Mouse (Mus musculus) frontal cortex, postnatal 36 days (tissue): ENCODE measurements around the gene Lhfp.

Experiments used
- DNase-seq, 2 experiments: peaks; one replicate each; pipeline ENCODE4 v3.0.0; 2022; ENCODE audit warnings: low spot score in 2 of 2

Lhfp gene

DNA sequence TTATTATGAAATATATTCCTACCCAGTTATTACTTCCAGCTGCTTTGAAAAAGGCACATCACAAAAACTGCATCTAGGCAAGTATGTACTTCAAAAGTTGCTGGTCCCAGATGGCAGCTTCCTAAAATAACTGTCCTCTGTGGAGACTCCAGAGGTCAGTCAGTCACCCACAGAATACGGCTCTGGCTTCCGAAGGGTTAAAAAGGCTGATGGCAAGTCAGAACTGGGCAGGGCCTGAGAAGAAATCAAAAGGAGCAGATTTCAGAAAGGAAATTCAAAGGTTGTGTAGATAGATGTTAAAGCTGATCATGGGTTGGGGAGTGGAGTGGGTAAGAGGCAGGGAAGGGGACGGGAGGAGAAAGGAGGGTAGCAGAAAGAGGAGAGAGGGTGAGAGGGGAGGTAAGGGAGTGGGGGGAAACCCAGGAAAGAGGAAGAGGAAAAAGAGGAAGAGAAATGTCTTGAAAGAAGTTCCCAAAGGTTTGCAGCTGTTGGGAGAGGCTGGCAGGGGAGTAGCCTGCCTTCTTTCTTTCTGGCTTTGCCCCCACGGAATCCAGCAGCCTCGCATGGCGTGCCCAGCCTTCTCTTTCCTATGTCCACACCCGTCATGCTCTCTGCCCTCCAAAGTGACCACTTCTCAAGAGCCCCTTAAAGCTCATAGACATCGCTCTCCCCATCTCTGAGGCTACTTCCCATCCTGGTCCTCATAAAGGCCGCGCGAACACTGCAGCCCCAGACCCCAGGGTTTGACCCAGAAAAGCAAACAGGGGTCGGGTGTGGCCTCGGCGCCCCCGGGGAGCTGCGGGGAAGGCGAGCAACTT is 526 bp upstream of the Lhfp start:
- DNase-seq: no peak

DNA sequence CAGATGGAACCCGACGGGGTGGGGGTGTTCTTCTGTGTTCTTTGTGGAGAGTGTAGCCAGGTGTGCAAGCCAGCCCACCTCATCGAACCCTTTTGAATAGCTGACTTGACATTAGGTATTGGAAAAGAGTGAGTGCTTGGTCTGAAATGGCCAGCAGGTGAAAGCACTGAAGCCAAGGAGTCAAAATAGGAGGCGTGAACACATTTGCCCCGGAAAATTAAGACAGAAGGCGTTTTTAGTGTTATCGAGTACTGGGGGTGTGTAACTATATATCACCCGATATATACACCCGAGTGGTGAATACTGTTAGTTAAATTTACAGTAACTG is 876 bp downstream of the Lhfp start:
- DNase-seq: no peak

- DNase-seq: no peak
Observed at GRCm38 (mm10) chr3:53043206-53043780, 2.0 kb downstream of the Lhfp start.

GRCm38 (mm10) chr3:53044238-53044637 is 2.9 kb downstream of the Lhfp start:
- DNase-seq: no peak

GRCm38 (mm10) chr3:53044682-53045299 is 3.5 kb downstream of the Lhfp start:
- no peak for DNase-seq

DNA sequence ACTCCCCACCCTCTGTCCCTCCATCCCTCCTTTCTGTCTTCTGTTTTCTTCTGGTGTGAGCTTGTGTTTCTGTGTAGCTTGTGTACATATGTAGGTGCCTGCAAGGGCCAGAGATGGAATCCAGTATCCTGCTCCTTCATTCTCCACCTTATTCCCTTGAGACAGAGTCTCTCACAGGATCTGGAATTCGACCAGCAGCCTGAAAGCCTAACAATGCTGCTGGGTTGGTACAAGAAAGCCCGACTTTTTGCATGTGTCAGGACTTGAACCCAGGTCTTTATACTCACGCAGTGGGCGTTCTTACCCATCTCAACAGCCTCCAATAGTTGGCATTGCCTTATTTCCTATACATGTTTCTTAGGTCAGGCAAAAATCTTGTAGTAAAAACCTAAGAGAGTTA is 4.4 kb downstream of the Lhfp start:
- no peak for DNase-seq

DNA sequence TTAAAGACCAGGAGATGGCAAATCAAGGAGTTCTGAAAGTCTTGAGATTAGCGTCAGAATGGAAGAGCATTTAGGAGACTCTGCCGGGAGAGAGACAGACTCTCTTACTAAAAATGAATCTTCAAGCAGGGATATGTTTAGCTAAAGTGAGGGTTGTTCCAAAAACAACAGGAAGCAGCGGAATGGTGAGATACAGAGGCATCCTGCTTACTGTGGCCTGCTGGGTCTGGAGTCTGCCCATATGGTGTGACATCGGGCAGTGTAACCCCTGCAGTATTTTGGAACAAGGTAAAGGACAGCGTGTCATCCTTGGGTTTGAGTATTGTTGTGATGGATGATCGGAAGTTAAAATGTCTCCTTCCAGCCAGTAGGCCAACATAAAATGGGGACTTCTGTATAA is 5.0 kb downstream of the Lhfp start:
- no peak for DNase-seq

- no peak for DNase-seq
Observed at GRCm38 (mm10) chr3:53052385-53052784, 11.1 kb downstream of the Lhfp start.

GRCm38 (mm10) chr3:53056430-53056829 is 15.1 kb downstream of the Lhfp start:
- DNase-seq: no peak

DNA sequence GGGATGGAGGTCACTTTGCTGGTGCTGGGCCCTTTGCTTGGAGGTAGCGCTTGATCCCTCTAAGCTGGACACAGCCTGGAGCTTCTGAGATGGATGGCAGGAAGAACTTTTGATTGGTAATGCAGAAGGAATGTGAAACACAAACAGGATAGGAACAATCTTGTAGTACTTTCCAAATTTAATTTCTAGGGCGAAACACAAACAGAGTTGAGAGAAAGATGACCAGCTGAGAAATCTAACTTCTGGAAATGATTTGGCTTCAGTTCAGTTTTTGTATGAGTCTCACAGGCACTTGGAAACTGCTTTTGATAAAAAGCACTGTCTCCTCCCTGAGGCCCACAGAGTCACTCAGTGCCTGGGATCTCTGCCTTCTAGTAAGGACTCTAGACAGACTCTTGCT is 18.6 kb downstream of the Lhfp start:
- DNase-seq: no peak

- no peak for DNase-seq
Observed at GRCm38 (mm10) chr3:53063423-53064147, 22.3 kb downstream of the Lhfp start.

GRCm38 (mm10) chr3:53065267-53066094 is 24.2 kb downstream of the Lhfp start:
- no peak for DNase-seq

- DNase-seq: no peak
Observed at GRCm38 (mm10) chr3:53066095-53066372, 24.7 kb downstream of the Lhfp start.

GRCm38 (mm10) chr3:53068399-53068798 is 27.1 kb downstream of the Lhfp start:
- DNase-seq: no peak

GRCm38 (mm10) chr3:53074264-53074663 is 32.9 kb downstream of the Lhfp start:
- no peak for DNase-seq

DNA sequence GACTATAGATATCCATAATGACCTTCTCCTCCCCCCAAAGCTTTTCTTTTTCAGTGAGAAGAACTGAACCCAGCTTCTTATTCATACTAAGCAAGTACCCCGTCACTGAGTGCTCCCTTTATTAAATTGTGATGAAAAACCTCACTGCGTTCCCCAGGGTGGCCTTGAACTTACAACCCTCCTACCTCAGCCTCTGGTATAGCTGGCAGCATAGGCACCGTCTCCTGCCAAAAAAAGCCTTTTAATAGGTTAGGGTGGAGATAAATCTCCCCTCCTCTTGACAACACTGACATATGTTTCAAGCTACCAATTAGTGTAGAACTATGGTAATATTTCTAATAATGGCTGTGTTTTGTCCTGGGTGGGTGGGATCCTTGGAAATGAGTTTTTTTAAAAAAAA is 33.4 kb downstream of the Lhfp start:
- no peak for DNase-seq

GRCm38 (mm10) chr3:53080286-53080685 is 39.0 kb downstream of the Lhfp start:
- no peak for DNase-seq

GRCm38 (mm10) chr3:53080710-53081109 is 39.4 kb downstream of the Lhfp start:
- DNase-seq: no peak

- DNase-seq: no peak
Observed at GRCm38 (mm10) chr3:53083717-53084116, 42.4 kb downstream of the Lhfp start.

DNA sequence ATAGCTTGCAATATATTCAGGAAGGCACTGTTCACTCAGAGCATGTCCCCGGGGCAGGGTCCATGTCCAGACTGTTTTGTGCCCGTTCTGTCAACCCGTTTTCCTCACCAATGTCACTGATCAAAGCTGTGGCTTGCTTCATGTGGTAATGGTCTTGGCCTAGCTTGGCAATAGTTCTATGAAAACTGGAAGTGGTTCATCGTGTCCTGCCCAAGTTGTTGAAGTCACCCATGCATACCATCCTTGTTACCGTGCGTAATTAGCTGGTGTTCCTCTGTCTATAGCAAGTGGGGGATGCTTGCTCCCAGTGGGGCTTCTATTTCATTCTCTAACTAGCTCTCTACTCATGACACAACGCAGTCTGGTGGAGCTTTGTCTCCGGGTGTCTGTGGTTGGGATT is 43.5 kb downstream of the Lhfp start:
- no peak for DNase-seq

- no peak for DNase-seq
Observed at GRCm38 (mm10) chr3:53086481-53087155, 45.3 kb downstream of the Lhfp start.
